Mouse (Mus musculus): ENCODE results near the gene Gpam. TPM values are rescaled to one million over a fixed set of nuclear protein-coding genes. Genes with fewer than 3 reads are reported as not detected.

Gene Gpam
- 5.2 TPM for polyA plus RNA-seq (2017; shearing (Covaris generic))

GRCm38 (mm10) chr19:55127072-55127718 lies at the start of gene Gpam:
TSS of gene Gpam (minus strand) at chr19:55127238.

Other genes starting within 250 kb of the Gpam start
- 1.7 TPM for gene Tectb, start 53.5 kb upstream of the Gpam start, polyA plus RNA-seq (2017; shearing (Covaris generic))
- not detected for gene Gucy2g, start 114.0 kb upstream of the Gpam start, polyA plus RNA-seq (2017; shearing (Covaris generic))
- gene Acsl5, start 124.7 kb upstream of the Gpam start, polyA plus RNA-seq (2017; shearing (Covaris generic)) = 97.1 TPM
- 39.0 TPM for gene Zdhhc6, start 188.8 kb upstream of the Gpam start, polyA plus RNA-seq (2017; shearing (Covaris generic))
- gene Vti1a, start 189.1 kb upstream of the Gpam start, polyA plus RNA-seq (2017; shearing (Covaris generic)) = 50.5 TPM